Mouse (Mus musculus) Patski (cell line): ENCODE results near the gene Chst7. TPM values are rescaled to one million over a fixed set of nuclear protein-coding genes. Genes with fewer than 3 reads are reported as not detected.

Source experiments
- ATAC-seq: fragments of 100-300 bp; one replicate; pipeline ENCODE4 v1.8.0; 2021
- CTCF ChIA-PET: fragments of 350-600 bp; sonication (Branson Sonifier 250); formaldehyde crosslinking; loops from one replicate; lab custom pipeline; 2022; ENCODE audit warnings: inconsistent platforms; lab: Charles Lee
- POLR2A ChIA-PET: fragments of 350-600 bp; sonication (Branson Sonifier 250); formaldehyde crosslinking; loops from one replicate; lab custom pipeline; 2022; ENCODE audit warnings: antibody characterized with exemption, inconsistent platforms; lab: Charles Lee
- DNase-seq: peaks from one replicate; pipeline ENCODE4 v3.0.0-alpha.2; 2011; ENCODE audit warnings: low read depth, low spot score
- H3K27me3 ChIP-seq: fragments of 371-371 bp; one replicate; pipeline ENCODE4 v1.5.1; 2021
- CTCF ChIP-seq: fragments of 100-300 bp; IDR thresholded peaks from one replicate; pipeline ENCODE4 v1.5.1; 2021
- in situ Hi-C: fragments of 300-500 bp; cut with MboI; formaldehyde crosslinking; loops from 3 replicates; pipeline ENCODE4 v1.11.1; 2018; ENCODE audit warnings: low pct_unique_long_range_greater_than_20kb, mixed read lengths
- polyA plus RNA-seq: library from polyadenylated mRNA; unstranded; gene quantifications from one replicate; pipeline ENCODE4 v1.2.3, GENCODE M21; 2021

Chst7 gene
- polyA plus RNA-seq: 0.08 TPM

DNA sequence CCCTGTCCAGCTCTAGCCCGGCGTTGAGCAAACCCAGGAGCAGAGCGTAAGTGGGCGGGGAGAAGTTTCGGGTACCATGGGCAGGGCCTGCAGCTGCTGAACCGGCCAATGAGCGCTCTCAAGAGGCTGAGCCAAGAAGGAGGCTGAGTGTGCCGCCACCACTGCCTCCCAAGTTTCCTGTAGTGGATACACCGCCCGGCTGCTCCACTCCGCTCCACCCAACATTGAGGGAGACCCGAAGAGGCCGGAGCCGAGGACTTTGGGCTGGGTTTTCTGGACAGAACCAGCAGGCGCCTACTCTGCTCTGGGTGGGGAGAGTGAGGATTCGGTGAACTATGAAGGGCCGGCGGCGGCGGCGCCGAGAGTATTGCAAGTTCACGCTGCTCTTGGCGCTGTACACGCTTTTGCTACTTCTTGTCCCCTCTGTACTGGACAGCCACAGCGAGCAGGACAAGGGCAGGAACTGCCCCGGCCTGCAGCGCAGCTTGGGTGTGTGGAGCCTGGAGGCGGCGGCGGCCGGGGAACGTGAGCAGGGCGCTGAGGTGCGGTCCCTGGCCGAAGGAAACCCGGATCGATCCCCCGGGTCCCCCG lies at the start of gene Chst7:
TSS of gene Chst7 (plus strand) at position 180 of the 591 bp plus-strand sequence.
- ChIA-PET CTCF (no interaction called here), POLR2A (no interaction called here)
- peaks cover 40% of the 10 kb centered on the region for H3K27me3 ChIP-seq
- in situ Hi-C loops: no loop called here
- TF ChIP-seq CTCF: no peak
- DNase-seq (no peak), ATAC-seq (no peak)

DNA sequence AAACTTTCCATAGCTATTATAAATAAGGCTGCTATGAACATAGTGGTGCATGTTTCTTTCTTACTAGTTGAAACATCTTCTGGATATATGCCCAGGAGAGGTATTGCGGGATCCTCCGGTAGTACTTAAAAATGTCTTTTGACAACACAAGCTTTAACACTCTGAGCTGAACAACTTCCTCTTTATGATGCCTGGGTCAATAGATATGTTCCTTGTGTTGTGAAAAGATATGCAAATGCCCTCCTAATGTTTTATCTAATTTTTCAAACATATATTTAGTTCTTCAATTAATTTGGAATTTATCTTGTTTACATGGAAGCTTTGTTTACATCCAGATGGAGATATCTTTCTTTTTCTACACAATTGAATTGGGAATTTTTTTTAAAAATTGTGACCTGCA lies 47.1 kb upstream of the Chst7 start:
- ATAC-seq (no peak), DNase-seq (no peak)
- ChIA-PET POLR2A (no interaction called here), CTCF (no interaction called here)
- H3K27me3 ChIP-seq: peaks cover 17% of the 10 kb centered on the region
- in situ Hi-C loops: loop anchor here (25.0 kb wide), 1 partner anchor 325 kb away; no protein-coding TSS in a partner anchor
- no peak for TF ChIP-seq CTCF

DNA sequence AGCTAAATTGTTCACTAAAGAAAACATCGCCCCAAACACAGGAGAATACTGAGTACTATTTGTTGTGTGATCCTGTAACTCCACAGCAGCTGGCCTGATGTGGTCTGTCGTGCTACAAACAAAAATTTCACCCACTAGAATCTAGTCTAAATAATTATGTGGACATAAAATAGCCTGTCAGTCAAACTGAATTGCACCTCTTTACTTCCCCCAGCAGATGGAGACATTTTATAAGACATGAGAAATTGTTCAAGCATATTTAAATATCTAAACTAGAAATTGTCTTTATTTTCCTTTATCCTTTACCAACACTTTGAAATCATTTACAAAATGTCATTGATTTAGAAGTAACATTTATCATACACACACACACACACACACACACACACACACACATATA lies 38.4 kb upstream of the Chst7 start:
- no peak for ATAC-seq
- peaks cover 25% of the 10 kb centered on the region for H3K27me3 ChIP-seq
- ChIA-PET POLR2A (no interaction called here), CTCF (no interaction called here)
- in situ Hi-C loops: loop anchor here (10.0 to 25.0 kb wide), 2 partner anchors 316 to 554 kb away; no protein-coding TSS in a partner anchor
- DNase-seq: no peak
- TF ChIP-seq CTCF: peak; percentile 50

DNA sequence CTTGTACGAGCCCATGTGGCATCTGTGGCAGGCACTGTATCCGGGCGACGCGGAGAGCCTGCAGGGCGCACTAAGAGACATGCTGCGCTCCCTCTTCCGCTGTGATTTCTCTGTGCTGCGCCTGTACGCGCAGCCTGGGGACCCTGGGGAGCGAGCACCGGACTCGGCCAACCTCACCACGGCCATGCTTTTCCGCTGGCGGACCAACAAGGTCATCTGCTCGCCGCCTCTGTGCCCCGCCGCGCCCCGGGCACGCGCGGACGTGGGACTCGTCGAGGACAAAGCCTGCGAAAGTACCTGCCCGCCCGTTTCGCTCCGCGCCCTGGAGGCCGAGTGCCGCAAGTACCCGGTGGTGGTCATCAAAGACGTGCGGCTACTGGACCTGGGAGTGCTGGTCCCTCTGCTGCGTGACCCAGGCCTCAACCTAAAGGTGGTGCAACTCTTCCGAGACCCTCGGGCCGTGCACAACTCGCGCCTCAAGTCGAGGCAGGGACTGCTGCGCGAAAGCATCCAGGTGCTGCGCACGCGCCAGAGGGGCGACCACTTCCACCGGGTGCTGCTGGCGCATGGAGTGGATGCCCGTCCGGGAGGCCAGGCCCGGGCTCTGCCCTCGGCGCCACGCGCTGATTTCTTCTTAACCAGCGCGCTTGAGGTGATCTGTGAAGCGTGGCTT lies 872 bp downstream of the Chst7 start:
- no peak for ATAC-seq
- ChIA-PET POLR2A (no interaction called here), CTCF (no interaction called here)
- DNase-seq: no peak
- in situ Hi-C loops: no loop called here
- peaks cover 45% of the 10 kb centered on the region for H3K27me3 ChIP-seq
- no peak for TF ChIP-seq CTCF

DNA sequence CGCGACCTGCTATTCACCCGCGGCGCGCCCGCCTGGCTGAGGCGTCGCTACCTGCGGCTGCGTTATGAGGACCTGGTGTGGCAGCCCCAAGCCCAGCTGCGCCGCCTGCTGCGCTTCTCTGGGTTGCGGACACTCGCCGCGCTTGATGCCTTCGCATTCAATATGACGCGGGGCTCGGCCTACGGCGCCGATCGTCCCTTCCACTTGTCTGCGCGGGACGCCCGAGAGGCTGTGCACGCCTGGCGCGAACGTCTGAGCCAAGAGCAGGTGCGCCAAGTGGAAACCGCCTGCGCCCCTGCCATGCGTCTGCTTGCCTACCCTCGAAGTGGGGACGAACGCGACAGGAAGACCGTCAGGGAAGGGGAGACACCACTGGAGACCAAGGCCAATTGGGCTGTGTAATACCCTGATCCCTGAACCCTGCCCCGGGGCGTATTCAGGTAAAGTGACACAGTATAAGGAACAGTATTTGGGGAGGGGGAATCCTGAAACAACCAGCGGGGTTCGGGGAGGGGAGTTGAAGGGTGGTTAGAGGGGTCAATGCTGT lies 1.5 kb downstream of the Chst7 start:
- ChIA-PET POLR2A (no interaction called here), CTCF (no interaction called here)
- peaks cover 49% of the 10 kb centered on the region for H3K27me3 ChIP-seq
- in situ Hi-C loops: no loop called here
- TF ChIP-seq CTCF: no peak
- DNase-seq: no peak
- ATAC-seq: no peak

- peaks cover 58% of the 10 kb centered on the region for H3K27me3 ChIP-seq
- in situ Hi-C loops: no loop called here
- no peak for TF ChIP-seq CTCF
- CTCF ChIA-PET: no interaction called here
- DNase-seq (no peak), ATAC-seq (no peak)
- POLR2A ChIA-PET: no interaction called here
Measured at GRCm38 (mm10) chrX:20061764-20062480, 2.6 kb downstream of the Chst7 start.

DNA sequence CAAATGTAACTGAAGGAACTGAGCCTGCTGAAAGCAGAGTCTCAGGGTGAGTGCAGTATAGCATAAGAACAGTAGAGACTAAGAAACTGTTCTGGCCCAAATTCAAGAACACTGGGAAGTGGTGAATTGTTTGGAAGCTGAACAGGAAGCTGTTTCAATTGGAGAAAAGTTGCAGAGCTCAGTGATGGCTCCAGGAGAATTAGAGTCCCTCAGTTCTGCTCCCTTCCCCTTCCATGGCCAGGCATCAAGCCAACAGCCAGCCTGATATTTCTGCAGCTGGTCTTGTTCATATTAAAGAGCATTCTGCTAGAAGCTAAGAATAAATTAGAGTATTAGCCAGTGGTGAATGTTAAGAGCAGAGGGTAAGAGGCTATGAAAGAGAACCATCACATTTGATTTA lies 7.3 kb downstream of the Chst7 start:
- ATAC-seq (no peak), DNase-seq (no peak)
- H3K27me3 ChIP-seq: peaks cover 43% of the 10 kb centered on the region
- no peak for TF ChIP-seq CTCF
- POLR2A ChIA-PET: no interaction called here
- in situ Hi-C loops: no loop called here
- CTCF ChIA-PET: no interaction called here

DNA sequence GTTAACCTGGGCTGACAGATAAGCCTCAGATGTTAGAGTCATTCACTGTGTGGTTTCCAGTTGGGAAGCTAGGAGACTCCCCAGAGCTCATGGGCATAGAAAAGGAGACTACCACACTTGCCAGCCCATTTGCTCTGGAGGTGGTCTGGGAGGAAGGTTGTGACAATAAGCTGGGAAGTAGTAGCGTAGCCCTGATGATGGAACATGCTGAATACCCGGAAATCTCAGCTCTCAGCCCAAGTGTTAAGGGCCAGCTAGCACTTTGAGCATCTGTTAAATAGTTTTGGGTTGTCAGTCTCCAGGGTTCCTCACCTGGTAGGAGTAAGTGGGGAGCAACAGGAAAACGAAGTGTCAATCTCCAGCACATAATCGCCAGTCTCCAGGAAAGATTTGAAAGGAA lies 10.8 kb downstream of the Chst7 start:
- no peak for DNase-seq
- in situ Hi-C loops: no loop called here
- H3K27me3 ChIP-seq: peaks cover 34% of the 10 kb centered on the region
- TF ChIP-seq CTCF: no peak
- ChIA-PET POLR2A (no interaction called here), CTCF (no interaction called here)
- ATAC-seq: no peak

- ChIA-PET POLR2A (no interaction called here), CTCF (no interaction called here)
- in situ Hi-C loops: no loop called here
Measured at GRCm38 (mm10) chrX:20117717-20118116, 58.4 kb downstream of the Chst7 start.

DNA sequence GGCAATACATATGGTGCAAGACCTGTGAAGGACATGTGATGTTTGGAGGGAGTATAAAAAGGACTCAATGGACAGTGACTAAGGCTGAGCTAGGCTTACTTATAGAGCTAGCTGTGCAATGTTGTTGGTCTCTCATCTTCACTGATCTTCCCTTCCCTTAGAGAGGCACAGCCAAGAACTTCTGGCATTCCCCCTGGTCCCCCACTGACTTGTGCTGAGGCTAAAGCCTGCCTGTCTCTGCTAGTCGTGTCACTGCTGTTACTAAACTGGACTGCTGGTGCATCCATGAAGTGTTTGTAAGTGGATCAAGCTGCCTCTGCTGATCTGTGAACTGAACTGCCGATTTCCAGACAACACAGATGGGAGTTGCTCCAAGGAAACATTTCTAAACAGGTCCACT lies 66.1 kb downstream of the Chst7 start:
- ChIA-PET CTCF (no interaction called here), POLR2A (no interaction called here)
- TF ChIP-seq CTCF: no peak
- no peak for ATAC-seq
- H3K27me3 ChIP-seq: peaks cover 29% of the 10 kb centered on the region
- no peak for DNase-seq
- in situ Hi-C loops: no loop called here

More at GRCm38 (mm10) chrX:20117717-20118116, 58.4 kb downstream of the Chst7 start:
- peaks cover 18% of the 10 kb centered on the region for H3K27me3 ChIP-seq
- no peak for ATAC-seq
- no peak for TF ChIP-seq CTCF
- no peak for DNase-seq

DNA sequence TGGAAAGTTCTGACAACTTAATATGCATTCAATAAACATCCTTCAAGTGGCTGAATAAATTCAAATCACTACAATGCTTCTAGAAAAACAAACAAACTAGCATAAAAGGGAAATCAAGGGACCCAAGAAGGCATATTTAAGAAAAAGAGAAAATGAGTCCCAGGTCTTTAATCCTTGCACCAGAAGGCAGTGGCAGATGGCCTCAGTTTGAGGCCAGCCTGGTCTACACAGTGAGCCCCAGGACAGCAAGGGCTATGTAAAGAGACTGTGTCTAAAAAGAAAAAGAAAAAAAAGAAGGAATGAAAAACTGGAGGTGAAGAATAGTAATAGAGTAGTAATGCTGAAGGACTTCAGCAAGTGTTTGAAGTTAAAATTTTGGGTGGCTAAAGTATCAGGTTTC lies 69.6 kb downstream of the Chst7 start:
- peaks cover 13% of the 10 kb centered on the region for H3K27me3 ChIP-seq
- no peak for TF ChIP-seq CTCF
- ATAC-seq (no peak), DNase-seq (no peak)
- ChIA-PET POLR2A (no interaction called here), CTCF (no interaction called here)
- in situ Hi-C loops: no loop called here
